Mouse (Mus musculus): ENCODE results near the gene Cops2. TPM values are rescaled to one million over a fixed set of nuclear protein-coding genes. Genes with fewer than 3 reads are reported as not detected.

The Cops2 gene
- 100 to 1,000 TPM in 1 of 2 experiments, 10 to 100 TPM in 1; 90.8 to 101 TPM for total RNA-seq (2021)

DNA sequence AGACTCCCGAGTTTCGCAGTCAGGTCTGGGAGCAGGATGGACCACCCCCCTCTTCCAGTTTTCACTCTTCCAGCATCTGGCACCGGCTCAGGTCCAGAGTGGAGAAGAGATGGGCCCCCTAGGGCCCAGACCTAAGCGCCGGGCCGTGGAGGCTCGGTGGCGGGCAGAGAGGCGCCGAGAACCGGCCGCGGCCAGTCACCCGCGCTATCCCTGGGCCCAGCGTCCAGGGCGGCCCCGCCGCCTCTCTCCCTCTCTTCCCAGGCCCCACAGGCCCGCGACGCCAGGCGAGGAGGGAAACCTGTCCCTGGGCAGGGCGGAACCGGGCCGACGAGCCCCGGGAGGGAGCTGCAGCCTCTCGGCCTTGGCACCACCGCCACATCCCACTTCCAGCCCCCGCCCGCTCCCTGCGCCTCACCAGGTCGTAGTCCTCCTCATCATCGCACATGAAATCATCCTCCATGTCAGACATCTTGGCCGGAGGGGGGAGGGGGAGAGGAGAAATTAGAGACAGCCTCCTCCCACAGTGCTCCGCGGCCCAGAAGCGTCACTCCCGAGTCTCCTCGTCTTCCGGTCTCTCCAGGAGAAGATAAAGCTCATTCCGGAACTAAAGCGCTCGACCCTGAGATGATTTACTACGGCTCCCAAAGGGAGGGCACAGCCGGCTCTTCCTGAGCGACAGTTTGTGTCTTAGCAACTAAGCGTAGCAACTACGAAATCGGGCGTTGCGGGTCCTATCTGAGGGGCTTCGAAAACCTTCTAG, at the start of gene Cops2, which contains the start of gene Galk2:
Cops2 (minus strand) TSS at position 619 of the 760 bp plus-strand sequence.
Galk2 (plus strand) TSS at position 589 of the 760 bp plus-strand sequence.
- intact Hi-C loops (cut with DNase I), result loop anchor here (1.0 to 10.0 kb wide), 4 partner anchors 76 to 849 kb away; partner anchors contain the start of genes Dtwd1, Fam227b, Secisbp2l and Usp8
- peak; percentile 94 to 95 for DNase-seq (ENCODE audit: low spot score in 2 of 2)

DNA sequence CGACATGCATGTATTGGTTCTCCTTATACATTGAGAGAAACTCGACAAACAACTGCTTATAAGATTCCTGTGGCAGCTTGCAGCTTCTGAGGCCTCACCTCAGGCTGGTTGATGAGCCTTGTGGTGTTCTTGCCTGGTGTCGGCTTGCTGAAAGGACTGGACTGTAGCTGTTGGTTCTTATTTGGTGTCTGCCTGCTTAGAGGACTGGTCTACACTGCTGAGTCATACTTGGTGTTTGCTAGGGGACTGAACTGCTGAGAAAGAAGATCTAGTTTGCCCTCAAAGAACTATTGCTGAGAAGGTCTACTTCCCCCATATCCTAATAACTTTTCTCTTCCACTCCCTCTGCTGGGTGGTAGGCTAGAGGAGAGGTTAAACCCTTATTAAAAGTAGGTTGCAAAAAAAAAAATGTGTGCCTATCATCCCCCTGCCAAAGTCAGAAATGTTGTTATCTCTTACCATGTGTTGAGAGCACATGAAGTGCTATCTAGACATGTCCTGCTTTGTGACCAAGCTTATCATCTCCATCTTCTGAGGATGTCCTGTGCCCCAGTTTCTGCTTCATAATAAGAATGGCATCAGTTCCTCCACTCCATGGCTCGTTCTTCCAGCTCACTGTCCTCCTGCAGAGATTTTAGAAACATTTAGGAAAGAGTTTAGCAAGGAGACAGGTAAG, 48.8 kb upstream of the Cops2 start:
- intact Hi-C loops (cut with DNase I), result no loop called here
- DNase-seq (ENCODE audit: low spot score in 2 of 2), result no peak

DNA sequence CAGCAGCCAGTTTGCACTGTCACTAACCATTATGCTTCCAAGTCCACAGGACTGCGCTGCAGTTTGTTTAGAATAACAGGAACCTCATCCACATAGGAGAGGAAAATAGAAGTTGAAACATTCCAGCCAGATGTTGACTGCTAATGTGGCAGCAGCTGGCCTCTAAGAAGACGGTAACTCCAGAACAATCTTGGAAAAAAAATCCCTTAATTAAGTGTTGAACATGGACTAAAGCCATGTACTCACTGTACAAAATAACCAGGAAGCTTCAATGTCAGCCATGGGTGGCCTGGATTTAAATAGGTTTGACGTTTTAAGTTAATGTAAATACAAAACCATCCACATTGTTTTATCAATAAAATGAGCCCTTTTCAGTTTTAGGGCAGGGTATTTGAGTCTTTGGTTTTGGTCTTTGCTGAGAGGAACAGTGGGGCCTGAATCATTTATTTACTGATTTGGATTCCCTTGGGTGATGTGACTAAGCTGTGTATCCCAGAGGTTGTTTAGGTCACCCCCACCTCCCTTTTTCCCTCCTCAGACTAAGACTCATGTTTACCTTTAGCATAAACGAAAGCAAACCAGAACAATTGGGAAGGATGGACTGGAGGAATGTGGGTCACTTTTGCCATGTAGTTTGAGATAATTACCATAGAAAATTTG, 47.6 kb upstream of the Cops2 start:
- intact Hi-C loops (cut with DNase I), result no loop called here

DNA sequence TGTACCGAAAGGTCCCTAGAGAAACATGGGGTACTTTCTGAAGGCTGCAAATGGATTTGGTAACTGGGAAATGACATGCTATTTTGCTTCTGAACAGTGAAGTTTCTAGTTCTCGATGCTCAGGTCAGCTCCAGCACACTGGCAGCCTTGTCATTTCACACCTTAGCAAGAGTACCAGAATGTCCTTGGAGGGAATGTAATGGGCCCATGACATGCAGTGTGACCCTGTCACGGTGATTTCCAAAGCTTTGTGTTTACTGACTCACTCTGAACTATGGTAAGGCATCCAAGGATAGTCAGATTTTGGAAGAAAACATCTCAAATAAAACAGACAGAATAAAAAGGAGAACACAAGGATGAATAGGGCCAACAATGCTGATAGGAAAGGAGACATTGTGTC, 42.5 kb upstream of the Cops2 start:
- DNase-seq (ENCODE audit: low spot score in 2 of 2), result no peak
- intact Hi-C loops (cut with DNase I), result no loop called here

More for the DNA sequence above, 47.6 kb upstream of the Cops2 start:
- DNase-seq (ENCODE audit: low spot score in 2 of 2), result no peak

DNA sequence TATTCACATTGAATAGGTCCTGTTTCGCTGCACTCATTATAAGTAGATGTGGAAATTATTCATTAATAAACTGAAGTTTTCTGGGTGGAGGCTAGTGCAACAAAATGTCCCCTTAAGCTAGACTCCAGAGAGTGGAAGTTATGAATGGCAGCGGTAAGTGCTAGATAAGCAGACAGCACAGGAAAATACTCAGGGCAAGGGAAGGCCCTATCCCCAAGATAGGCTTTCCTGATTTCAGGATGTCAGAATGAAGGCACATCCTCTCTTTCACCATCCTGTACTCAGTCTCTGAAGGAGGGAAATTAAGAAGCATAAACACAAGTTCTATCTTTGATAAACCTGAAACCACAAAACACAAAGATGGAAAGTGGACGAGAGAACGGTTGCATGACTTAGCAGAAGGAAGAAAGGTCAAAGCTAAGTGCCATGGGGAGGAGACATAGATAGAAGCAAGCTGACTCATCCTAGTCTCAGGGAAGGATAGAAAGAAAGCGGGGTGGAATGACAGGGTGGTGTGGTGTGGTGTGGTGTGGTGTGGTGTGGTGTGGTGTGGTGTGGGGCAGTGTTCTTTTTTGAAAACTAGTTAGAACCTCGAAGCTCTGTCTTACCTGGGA, 42.0 kb upstream of the Cops2 start:
- intact Hi-C loops (cut with DNase I), result no loop called here
- DNase-seq (ENCODE audit: low spot score in 2 of 2), result no peak

DNA sequence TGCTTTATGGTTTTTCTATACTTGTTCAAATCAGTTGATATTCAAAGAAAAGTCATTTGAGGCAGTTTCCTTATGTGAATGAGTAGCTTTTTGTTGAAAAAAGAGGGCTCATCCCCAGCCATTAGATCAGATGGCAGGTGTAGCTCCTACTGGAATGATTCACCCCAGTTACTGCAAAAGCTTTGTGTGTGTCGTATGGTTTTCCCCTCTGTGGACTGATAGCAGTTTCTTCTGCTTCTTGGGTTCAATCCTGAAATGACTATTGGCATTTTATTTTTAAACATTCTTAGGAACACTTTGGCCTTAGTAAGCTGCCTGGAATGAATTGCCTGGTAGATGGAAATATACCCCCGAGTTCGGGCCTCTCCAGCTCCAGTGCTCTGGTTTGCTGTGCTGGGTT, 37.4 kb upstream of the Cops2 start:
- no peak for DNase-seq (ENCODE audit: low spot score in 2 of 2)
- intact Hi-C loops (cut with DNase I), result loop anchor here (10.0 kb wide), 2 partner anchors 348 to 528 kb away; no protein-coding TSS in a partner anchor

DNA sequence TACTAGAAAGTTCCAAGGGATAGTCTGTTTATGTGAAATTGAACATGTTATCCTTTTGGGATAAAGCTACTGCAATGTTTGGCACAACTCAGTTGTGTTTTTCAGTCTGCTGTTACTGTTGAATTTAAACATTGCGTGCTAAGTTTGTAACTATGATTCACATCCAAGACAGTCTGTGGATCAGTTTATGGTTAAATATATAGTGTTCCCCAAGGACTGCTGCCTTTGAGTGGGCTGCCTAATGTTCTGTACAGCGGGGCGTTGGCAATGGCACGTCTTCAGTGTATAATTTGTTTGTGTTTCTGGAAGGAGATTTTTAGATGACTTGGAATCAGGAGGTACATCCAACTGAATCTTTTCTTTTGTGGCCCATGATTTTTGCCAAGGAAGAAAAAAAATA, 36.2 kb upstream of the Cops2 start:
- DNase-seq (ENCODE audit: low spot score in 2 of 2), result peak in 1 of 2 experiments; percentile 11
- intact Hi-C loops (cut with DNase I), result loop anchor here (10.0 kb wide), 2 partner anchors 350 to 530 kb away; no protein-coding TSS in a partner anchor

DNA sequence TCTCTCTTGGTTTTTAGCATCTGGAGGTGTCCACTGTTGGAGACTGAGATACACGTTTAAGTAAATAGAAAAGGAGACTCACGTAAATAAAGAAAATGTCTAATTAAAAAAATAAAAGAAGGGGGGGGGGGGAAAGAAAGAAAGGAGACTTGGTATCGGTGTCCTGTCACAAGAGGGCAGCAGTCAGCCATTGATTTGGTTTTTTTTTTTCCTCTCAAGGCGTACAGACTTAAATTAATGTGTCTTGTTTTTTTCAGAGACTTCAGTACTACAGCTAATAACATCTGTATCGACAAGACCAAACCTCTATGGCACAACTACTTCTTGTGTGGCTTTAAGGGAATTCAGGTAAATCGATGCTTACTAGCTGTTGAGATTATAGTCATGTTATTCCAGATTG, 34.2 kb upstream of the Cops2 start:
- no peak for DNase-seq (ENCODE audit: low spot score in 2 of 2)
- intact Hi-C loops (cut with DNase I), result loop anchor here (2.0 to 10.0 kb wide), 5 partner anchors 142 to 629 kb away; partner anchors contain the start of gene Fgf7

- intact Hi-C loops (cut with DNase I), result no loop called here
- DNase-seq (ENCODE audit: low spot score in 2 of 2), result no peak
Observed at GRCm38 (mm10) chr2:125885891-125886576, 27.1 kb upstream of the Cops2 start.

DNA sequence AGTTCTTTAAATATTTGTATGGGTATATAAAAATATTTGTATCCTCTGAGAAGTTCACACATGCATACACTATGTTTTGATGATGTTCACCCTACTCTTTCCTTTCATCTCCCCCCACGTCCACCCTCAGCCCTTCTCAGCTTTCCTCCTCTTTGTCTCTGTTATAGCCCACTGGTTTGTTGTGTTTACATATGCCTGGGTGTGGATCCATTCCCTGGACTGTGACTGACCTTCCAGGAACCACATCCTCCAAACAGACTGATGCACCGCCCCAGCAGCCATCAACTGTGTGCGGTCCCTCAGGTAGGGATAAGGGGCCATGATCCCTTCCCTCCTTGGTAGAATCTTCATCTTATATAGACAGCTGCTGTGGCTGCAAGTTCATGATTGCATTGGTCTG, 11.2 kb upstream of the Cops2 start:
- intact Hi-C loops (cut with DNase I), result no loop called here
- no peak for DNase-seq (ENCODE audit: low spot score in 2 of 2)

DNA sequence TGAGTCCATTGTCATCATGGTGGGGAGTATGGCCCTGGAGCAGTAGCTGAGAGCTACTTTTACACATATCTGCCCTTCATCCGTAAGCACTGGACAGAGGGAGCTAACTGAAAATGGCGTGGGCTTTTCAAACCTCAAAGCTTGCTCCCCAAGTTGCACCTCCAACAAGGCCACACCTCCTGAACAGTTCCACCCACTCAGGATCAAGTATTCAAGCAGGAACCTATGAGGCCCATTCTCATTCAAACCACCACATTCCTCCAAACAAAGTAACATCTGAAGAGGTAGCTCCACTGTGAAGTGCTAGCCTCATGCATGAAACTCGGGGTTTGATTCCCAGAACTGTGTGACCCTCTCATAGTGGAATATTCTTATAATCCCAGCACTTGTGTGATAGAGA, 9.4 kb upstream of the Cops2 start:
- intact Hi-C loops (cut with DNase I), result no loop called here

DNA sequence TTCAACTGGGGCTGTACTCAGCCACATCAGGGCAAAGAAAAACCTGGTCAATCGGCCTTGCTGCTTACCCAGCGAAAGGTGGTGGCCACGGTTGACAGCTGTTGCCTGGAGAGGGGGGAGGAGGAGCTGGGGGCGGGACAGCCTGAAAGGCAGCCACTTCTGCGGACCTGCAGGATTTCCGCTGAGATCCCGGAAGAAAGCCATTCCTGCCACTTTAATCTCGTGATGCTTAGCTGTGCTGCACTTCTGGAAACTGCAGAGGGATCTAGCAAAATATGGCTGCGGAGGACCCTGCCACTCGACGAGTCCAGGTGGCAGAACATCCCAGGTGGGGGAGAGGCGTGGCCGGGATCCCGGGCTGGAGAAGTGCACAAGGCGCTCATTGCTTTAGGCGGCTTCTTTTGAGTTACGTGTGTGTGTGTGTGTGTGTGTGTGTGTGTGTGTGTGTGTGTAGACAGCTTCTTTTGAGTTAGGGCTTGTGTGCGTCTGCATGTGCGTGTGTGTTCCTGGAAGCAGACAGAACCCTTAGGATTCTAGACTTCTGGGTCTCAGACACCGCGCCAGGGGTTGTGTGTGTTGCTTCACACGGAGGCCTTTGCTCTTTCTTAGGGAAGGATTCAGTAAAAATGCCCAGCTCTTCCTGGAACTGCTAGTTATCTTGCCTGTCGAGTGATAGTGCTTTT, 7.3 kb upstream of the Cops2 start:
- intact Hi-C loops (cut with DNase I), result no loop called here
- peak; percentile 51 to 56 for DNase-seq (ENCODE audit: low spot score in 2 of 2)

More for the DNA sequence above, 9.4 kb upstream of the Cops2 start:
- DNase-seq (ENCODE audit: low spot score in 2 of 2), result no peak

DNA sequence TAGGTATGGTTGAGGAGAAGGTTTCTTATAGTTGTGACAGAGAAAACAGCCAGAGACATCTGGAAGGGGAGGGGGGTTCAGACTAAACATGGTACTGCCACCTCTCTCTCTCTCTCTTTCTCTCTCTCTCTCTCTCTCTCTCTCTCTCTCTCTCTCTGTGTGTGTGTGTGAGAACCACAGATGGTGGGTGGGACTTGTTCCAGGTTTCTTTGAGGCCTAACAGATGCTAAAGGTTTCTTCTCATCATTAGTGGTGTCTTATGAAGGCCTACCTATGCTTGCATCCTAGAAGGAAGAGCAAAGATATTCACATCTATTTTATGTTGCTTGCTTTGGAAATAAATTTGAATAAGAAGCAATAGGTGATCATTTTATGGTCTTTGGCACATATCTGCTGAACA, 6.6 kb upstream of the Cops2 start:
- DNase-seq (ENCODE audit: low spot score in 2 of 2), result no peak
- intact Hi-C loops (cut with DNase I), result no loop called here

DNA sequence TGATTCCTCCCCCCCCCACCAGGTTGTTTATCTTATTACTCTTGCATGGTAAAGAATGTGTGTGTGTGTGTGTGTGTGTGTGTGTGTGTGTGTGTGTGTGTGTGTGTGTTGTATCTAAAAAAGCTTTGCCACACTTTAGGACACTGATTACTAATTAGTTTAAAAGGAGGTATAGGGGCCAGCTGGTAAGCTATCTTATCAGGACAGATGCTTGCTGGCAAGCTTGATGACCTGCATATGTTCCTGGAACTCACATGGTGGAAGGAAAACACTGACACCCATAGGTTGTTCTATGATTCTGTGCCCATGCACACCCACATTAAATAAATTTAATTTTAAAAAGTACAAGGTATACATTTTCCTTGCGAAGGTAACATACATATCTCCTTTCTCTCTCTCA, 5.6 kb upstream of the Cops2 start:
- DNase-seq (ENCODE audit: low spot score in 2 of 2), result no peak
- intact Hi-C loops (cut with DNase I), result no loop called here

- no peak for DNase-seq (ENCODE audit: low spot score in 2 of 2)
- intact Hi-C loops (cut with DNase I), result no loop called here
Observed at GRCm38 (mm10) chr2:125863799-125864198, 4.9 kb upstream of the Cops2 start.

DNA sequence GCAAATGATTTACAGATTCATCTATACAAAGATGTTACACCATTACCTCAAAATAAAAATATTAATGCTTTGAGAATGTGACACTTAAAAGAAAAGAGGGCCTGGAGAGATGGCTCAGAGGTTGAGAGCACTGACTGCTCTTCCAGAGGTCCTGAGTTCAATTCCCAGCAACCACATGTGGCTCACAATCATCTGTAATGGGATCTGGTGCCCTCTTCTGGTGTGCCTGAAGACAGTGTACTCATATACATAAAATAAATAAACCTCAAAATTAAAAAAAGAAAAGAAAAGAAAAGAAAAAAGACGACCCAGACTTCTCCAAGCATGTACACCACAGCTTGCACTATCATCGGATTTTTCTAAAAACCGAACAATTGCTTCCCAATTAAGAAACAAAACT, 1.2 kb downstream of the Cops2 start:
- intact Hi-C loops (cut with DNase I), result loop anchor here (1.0 to 10.0 kb wide), 4 partner anchors 75 to 850 kb away; partner anchors contain the start of genes Dtwd1, Fam227b, Secisbp2l and Usp8

DNA sequence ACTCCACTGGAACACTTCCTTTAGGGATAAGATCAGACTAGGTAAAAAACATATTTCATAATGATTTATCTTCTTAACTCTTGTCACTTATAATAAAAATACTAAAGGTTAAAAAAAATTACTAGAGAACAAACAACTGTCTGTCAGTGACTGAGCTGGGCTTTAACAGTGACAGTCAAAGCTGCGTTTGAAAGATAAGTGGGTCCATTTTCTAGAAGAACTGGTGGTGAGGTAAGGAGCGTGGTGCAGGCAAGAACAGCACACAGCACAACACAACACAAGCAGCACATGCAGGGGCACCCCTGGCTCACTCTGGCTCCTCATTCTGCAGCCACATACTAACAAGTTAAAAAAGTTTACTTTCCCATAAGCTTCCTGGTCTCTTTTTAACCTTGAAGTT, 7.7 kb downstream of the Cops2 start:
- no peak for DNase-seq (ENCODE audit: low spot score in 2 of 2)
- intact Hi-C loops (cut with DNase I), result loop anchor here (10.0 kb wide), 2 partner anchors 186 to 304 kb away; partner anchors contain the start of genes Dtwd1 and Fam227b

More for the DNA sequence above, 1.2 kb downstream of the Cops2 start:
- no peak for DNase-seq (ENCODE audit: low spot score in 2 of 2)

GRCm38 (mm10) chr2:125838708-125839284, 20.1 kb downstream of the Cops2 start:
- no peak for DNase-seq (ENCODE audit: low spot score in 2 of 2)
- intact Hi-C loops (cut with DNase I), result no loop called here
